Mouse (Mus musculus): ENCODE results near the gene Tcl1b5. TPM values are rescaled to one million over a fixed set of nuclear protein-coding genes. Genes with fewer than 3 reads are reported as not detected.
"Not testable (repeated sequence)": the region's sequence is repeated elsewhere in the genome, so short reads cannot be mapped to it uniquely, and the experiment has no call there.

Tcl1b5 gene
- not detected in 2 replicates for total RNA-seq (2014; fragmentation: Nextera tagmentation)
- total RNA-seq (2017), result not detected in 2 replicates

- not testable (repeated sequence) for ATAC-seq (replicated peaks; ENCODE audit: poor library complexity, severe bottlenecking)
Measured at GRCm38 (mm10) chr12:105176044-105176443, at the start of gene Tcl1b5. Gene Tcl1b5 (plus strand): TSS chr12:105176344.

GRCm38 (mm10) chr12:105126516-105126915, 49.6 kb upstream of the Tcl1b5 start:
- ATAC-seq (replicated peaks; ENCODE audit: poor library complexity, severe bottlenecking), result no peak

DNA sequence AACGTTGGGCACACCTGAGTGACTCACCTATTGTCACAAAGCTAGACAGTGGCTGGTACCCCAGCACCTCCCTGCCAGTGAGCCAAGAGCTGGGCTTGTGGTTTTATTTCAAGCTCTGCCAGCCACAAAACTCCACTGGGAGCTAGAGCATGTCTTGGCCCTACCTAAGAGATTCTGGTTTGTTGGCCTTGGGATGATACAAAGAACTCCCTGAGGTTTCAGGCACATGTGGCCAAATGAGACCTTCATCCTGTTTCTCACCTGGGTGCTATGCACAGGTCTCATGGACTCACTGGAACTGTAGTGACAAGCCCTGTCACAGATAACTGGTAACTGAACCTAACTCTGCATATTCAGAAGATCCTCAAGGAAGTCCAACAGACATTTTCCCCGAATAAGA, 48.5 kb upstream of the Tcl1b5 start:
- ATAC-seq (replicated peaks; ENCODE audit: poor library complexity, severe bottlenecking), result no peak

DNA sequence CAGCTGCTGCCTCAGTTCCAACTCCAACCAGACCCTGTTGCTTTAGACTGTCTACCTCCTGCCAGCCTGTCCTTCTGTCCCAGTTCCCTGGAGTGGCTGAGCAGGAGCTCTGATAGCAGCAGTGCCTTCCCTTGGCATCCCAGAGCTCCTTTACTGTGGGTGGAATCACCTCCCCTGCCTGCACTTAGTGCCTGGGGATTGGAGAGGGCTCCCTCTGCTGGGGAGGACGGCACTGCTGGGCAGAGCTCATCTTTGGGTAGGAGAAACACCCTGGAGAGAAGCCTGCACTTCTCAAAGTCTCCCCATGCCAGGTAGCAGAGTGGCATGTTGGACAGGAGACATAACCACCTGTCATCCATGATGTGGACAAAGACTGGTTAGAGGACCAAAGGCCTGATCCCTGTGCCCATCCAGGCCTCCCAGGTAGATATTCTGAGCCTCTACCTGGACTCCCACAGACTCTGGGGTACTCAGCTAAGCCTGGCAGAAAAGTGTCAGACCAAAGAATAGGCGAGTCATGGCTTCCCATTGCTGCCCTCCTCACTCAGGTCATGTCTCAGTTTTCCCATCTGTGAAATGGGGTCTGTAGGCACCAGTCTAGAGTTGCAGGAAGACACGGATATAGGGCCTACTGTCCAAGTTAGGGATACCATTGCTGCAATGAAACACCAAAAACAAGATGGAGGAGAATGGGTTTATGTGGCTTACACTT, 46.5 kb upstream of the Tcl1b5 start:
- peak; percentile 65 for ATAC-seq (replicated peaks; ENCODE audit: poor library complexity, severe bottlenecking)

DNA sequence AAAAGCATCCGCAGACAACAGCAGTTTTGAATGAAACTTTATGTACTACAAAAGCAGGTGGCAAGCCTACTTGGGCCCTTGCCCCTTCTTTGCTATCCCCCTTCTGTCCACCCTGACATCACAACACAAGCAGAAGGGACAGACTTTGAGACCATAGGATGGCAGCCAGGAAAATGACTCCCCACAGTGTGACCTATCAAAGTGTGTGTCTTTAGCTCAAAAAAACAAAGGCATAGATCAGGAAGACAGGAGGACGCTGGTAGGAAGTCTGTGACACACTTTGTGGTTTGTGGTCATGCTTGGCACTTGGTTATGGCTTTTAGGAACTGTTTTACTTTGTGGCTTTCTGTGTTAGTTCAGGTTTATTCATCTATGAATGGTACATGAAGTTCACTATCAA, 42.0 kb upstream of the Tcl1b5 start:
- peak; percentile 47 for ATAC-seq (replicated peaks; ENCODE audit: poor library complexity, severe bottlenecking)

- not testable (repeated sequence) for ATAC-seq (replicated peaks; ENCODE audit: poor library complexity, severe bottlenecking)
Measured at GRCm38 (mm10) chr12:105134826-105135225, 41.3 kb upstream of the Tcl1b5 start.

DNA sequence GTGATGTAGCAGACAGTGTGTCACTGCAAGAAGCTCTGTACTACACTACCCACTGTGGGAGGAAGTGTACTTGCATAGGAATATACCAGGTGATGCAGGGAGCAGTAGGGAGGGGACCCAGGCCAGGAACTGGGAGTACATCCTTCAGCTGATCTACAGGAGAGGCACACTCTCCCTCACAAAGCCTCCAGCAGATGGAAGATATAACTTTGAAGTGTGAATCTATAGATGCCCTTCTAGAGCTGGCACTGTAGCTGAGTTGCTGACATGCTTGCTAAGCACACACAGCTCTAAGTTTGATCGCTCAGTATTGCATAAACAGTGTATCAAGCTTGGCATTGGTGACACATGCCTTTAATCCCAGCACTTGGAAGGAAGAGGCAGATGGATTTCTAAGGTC, 38.4 kb upstream of the Tcl1b5 start:
- ATAC-seq (replicated peaks; ENCODE audit: poor library complexity, severe bottlenecking), result not testable (repeated sequence)

- no peak for ATAC-seq (replicated peaks; ENCODE audit: poor library complexity, severe bottlenecking)
Measured at GRCm38 (mm10) chr12:105143096-105143495, 33.0 kb upstream of the Tcl1b5 start.

GRCm38 (mm10) chr12:105144928-105145327, 31.2 kb upstream of the Tcl1b5 start:
- ATAC-seq (replicated peaks; ENCODE audit: poor library complexity, severe bottlenecking), result peak; percentile 84

DNA sequence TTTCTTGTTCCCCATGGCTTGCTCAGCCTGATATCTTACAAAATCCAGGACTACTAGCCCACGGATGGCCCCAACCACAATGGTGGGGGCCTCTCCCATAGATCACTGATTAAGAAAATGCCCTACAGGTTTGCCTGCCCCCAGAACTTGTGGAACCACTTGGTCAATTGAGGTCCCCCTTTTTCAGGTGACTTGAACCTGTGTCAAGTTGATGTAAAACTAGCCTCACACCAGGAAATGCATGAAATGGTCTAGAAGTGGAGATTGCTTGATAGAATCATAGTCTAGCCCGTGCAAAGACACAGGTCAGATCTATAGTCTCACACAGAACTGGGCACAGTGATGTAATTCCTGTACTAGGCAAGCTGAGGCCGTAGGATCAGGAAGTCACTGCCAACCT, 30.4 kb upstream of the Tcl1b5 start, which contains the start of gene Tcl1b2:
Gene Tcl1b2 (plus strand): TSS at position 301 of the 400 bp plus-strand sequence.
- ATAC-seq (replicated peaks; ENCODE audit: poor library complexity, severe bottlenecking), result no peak

DNA sequence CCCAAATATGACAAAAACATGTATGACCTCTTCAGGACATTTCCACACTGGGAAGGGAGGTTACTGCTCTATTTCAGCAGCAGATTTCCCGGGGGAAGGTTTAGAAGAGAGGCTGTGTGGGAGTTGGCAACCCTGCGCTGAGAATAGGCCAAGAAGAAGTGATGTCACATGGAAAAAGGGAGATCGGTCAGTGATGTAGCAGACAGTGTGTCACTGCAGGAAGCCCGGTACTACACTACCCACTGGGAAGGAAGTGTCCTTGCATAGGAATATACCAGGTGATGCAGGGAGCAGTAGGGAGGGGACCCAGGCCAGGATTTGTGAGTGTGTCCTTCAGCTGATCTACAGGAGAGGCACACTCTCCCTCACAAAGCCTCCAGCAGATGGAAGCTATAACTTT, 20.9 kb upstream of the Tcl1b5 start:
- ATAC-seq (replicated peaks; ENCODE audit: poor library complexity, severe bottlenecking), result not testable (repeated sequence)

DNA sequence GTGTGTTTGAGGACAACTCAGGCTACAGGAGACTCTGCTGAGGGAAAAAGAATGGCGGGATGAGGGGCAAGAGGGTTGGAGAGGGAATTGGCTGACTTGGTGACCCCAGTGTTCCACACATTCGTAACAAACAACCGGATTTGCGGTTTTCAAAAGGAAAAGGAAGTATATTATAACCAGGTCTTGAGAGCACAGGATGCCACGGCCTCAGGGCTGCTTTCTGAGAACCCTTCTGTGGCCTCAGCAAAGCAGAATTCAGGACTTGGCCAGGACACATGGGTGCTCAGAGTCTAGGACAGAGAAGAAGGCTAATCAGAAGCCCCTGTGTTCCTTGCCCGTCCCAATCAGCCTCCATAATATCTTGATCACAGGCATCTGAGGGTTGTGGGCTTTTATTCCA, 17.3 kb upstream of the Tcl1b5 start:
- peak; percentile 41; the same call in 1 of the 2 replicates for ATAC-seq (replicated peaks; ENCODE audit: poor library complexity, severe bottlenecking)

GRCm38 (mm10) chr12:105159390-105159789, 16.8 kb upstream of the Tcl1b5 start, which contains the start of gene Tcl1b1:
Gene Tcl1b1 (plus strand): TSS chr12:105159690.
- ATAC-seq (replicated peaks; ENCODE audit: poor library complexity, severe bottlenecking), result no peak

DNA sequence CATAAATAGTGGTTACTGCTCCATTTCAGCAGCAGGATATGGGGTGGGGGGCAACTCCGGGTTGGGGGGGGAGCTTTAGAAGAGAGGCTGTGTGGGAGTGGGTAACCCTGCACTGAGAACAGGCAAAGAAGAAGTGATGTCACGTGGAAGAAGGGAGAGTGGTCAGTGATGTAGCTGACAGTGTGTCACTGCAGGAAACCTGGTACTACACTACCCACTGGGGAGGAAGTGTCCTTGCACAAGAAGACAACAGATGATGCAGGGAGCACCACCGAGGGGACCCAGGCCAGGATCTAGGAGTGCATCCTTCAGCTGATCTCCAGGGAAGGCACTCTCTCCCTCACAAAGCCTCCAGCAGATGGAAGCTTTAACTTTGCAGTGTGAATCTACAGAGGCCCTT, 9.4 kb upstream of the Tcl1b5 start:
- peak; percentile 90 for ATAC-seq (replicated peaks; ENCODE audit: poor library complexity, severe bottlenecking)

- no peak for ATAC-seq (replicated peaks; ENCODE audit: poor library complexity, severe bottlenecking)
Measured at GRCm38 (mm10) chr12:105173366-105173765, 2.8 kb upstream of the Tcl1b5 start.

DNA sequence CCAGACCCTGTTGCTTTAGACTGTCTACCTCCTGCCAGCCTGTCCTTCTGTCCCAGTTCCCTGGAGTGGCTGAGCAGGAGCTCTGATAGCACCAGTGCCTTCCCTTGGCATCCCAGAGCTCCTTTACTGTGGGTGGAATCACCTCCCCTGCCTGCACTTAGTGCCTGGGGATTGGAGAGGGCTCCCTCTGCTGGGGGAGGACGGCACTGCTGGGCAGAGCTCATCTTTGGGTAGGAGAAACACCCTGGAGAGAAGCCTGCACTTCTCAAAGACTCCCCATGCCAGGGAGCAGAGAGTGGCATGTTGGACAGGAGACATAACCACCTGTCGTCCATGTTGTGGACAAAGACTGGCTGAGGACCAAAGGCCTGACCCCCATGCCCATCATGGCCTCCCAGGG, 1.8 kb upstream of the Tcl1b5 start:
- ATAC-seq (replicated peaks; ENCODE audit: poor library complexity, severe bottlenecking), result peak; percentile 92

DNA sequence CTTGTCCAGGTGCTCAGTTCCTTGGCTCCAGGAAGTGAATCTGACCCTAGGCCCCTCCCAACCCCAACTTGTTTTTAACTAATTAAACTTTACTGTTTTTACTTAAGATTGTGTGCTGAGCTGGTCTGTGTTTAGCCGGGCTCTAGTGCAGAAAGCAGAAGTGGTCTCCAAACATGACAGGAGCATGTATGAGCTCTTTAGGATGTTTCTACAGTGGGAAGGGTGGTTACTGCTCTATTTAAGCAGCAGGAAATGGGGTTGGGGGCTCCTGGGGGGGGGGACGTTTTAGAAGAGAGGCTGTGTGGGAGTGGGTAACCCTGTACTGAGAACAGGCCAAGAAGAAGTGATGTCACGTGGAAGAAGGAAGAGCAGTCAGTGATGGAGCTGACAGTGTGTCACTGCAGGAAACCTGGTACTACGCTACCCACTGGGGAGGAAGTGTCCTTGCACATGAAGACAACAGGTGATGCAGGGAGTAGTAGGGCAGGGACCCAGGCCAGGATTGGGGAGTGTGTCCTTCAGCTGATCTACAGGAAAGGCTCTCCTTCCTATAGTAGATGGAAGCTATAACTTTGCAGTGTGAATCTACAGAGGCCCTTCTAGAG, 5.0 kb downstream of the Tcl1b5 start:
- peak; percentile 63 for ATAC-seq (replicated peaks; ENCODE audit: poor library complexity, severe bottlenecking)

DNA sequence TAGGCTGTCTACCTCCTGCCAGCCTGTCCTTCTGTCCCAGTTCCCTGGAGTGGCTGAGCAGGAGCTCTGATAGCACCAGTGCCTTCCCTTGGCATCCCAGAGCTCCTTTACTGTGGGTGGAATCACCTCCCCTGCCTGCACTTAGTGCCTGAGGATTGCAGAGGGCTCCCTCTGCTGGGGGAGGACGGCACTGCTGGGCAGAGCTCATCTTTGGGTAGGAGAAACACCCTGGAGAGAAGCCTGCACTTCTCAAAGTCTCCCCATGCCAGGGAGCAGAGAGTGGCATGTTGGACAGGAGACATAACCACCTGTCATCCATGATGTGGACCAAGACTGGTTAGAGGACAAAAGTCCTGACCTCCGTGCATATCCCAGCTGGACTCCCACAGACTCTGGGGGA, 12.8 kb downstream of the Tcl1b5 start:
- ATAC-seq (replicated peaks; ENCODE audit: poor library complexity, severe bottlenecking), result peak; percentile 89

DNA sequence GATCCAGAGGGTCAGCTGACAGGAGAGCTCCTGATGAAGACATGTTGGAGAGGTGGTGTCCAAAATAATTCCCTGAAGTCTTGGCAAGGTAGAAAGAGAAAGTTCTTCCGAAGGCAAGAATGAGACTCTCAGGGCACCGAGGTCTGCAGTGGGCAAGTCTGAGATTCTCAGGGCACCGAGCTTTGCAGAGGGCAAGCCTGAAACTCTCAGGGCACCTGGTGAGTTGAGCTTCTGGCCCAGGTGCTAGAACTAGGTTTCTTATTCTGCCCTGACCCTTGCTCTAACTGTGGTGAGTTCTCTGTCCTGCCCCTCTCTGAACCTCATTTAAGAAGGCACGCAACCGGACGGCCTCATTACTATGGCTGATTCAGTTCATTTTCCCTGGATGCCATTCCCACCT, 14.6 kb downstream of the Tcl1b5 start, which contains the start of gene Tcl1b3:
Gene Tcl1b3 (plus strand): TSS at position 301 of the 400 bp plus-strand sequence.
- not testable (repeated sequence) for ATAC-seq (replicated peaks; ENCODE audit: poor library complexity, severe bottlenecking)

DNA sequence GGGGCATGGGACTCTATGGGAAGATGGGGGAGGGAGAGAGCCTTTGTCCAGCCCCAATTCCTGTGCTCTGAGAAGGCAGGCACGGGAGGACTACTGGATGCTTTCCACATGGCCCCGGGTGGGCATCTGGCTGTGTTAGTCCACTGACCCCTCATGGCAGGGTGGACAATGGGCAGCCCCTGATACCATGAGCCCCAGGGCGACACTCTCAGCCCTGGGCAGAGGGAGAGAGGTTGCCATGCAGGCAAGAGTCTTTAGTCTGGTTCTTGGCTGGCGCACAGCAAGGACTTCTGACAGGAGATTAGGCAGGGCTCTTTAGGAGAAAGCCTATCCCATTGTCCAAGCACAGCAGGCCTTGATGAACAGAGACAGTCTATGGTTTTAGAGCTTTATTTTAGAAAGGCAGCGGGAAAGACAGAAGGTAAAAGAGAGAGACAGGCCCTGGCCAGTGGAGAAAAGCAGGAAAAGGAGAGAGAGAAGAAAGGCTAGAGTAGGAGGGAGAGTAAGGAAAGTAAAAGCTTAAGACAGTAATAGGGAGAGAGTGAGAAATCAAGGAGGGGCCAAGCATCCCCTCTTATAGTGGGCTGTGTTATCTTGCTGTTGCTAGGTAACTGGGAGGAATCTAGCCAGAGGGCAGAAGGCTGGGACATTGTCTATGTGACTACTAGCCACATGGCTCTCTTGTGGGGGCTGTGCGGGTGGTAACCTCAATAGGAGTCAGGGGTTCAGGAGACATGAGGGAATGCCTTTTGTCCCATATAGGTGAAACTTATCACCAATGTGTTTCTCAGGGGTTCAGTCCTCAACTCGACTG, 23.7 kb downstream of the Tcl1b5 start:
- ATAC-seq (replicated peaks; ENCODE audit: poor library complexity, severe bottlenecking), result not testable (repeated sequence)

DNA sequence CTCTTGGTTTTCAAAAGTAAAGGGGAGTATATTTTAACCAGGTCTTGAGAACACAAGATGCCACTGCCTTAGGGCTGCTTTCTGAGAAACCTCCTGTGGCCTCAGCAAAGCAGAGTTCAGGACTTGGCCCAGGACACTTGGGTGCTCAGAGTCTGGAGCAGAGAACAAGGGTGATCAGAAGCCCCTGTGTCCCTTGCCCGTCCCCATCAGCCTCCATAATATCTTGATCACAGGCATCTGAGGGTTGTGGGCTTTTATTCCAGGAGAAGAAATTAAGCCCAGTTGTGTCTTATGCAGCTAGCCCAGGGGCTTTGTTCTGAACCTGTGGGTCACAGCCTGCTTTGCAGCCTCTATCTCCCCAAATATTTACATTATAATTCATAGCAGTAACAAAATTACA, 25.5 kb downstream of the Tcl1b5 start, which contains the start of gene Tcl1b4:
Gene Tcl1b4 (plus strand): TSS at position 301 of the 400 bp plus-strand sequence.
- ATAC-seq (replicated peaks; ENCODE audit: poor library complexity, severe bottlenecking), result not testable (repeated sequence)

Data from granulocyte monocyte progenitor cell, adult 5-6 weeks (primary cell).